Mouse (Mus musculus): ENCODE data around the gene Eps15.

DNA sequence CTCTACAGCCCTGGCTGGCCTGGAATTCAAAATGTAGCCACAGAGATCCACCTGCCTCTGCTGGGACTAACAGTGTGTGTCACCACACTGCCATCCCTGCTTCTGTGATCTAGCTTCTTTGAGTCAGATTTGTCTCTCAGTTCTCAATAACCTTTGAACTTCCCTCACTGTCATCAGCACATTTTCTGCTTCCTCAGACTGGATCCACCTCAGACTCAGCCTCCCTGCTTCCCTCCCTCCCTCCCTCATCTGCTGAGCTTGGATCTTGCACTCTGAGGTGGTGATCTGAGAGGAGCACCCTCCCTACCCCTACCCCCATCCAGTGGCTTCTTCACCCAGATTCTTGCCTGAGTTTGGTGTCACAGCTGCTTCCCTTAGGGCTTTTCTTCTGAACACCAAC is 22.4 kb upstream of the Eps15 start:
- TF ChIP-seq CTCF (IDR thresholded peaks at IDR 0.05; ENCODE audit: low read depth, low read length) (no peak), POLR2A (IDR thresholded peaks at IDR 0.05; ENCODE audit: extremely low read depth, insufficient read depth, low read length) (no peak)
